Mouse (Mus musculus) neural tube, embryonic 12.5 days (tissue): ENCODE results near the gene Fam25c. TPM values are rescaled to one million over a fixed set of nuclear protein-coding genes. Genes with fewer than 3 reads are reported as not detected.

Source experiments
- ATAC-seq: fragments of 200-750 bp; cut with Nextera tagmentation; 2 replicates; pipeline ENCODE4 v1.8.0; 2017; ENCODE audit warnings: low read depth, mild to moderate bottlenecking, moderate TSS enrichment, moderate library complexity; ENCODE audit not compliant: low FRiP score
- H3K27ac ChIP-seq: fragments of 300-500 bp; sonication (generic); 2 replicates; pipeline ENCODE4 v1.5.1; 2016
- H3K27me3 ChIP-seq: fragments of 300-500 bp; sonication (generic); replicated peaks from 2 replicates; pipeline ENCODE4 v1.6.1; 2016; ENCODE audit warnings: mild to moderate bottlenecking
- H3K36me3 ChIP-seq: fragments of 300-500 bp; sonication (generic); 2 replicates; pipeline ENCODE4 v1.6.1; 2016; ENCODE audit warnings: mild to moderate bottlenecking
- H3K4me1 ChIP-seq: fragments of 300-500 bp; sonication (generic); 2 replicates; pipeline ENCODE4 v1.6.1; 2016
- H3K4me2 ChIP-seq: fragments of 300-500 bp; sonication (generic); replicated peaks from 2 replicates; pipeline ENCODE4 v1.6.1; 2016; ENCODE audit warnings: mild to moderate bottlenecking
- H3K4me3 ChIP-seq: fragments of 300-500 bp; sonication (generic); 2 replicates; pipeline ENCODE4 v1.5.1; 2016
- H3K9ac ChIP-seq: fragments of 300-500 bp; sonication (generic); 2 replicates; pipeline ENCODE4 v1.6.1; 2016; ENCODE audit warnings: mild to moderate bottlenecking
- H3K9me3 ChIP-seq: fragments of 300-500 bp; sonication (generic); 2 replicates; pipeline ENCODE4 v1.6.1; 2016; ENCODE audit warnings: mild to moderate bottlenecking
- WGBS: fragments of 180-500 bp; shearing (Covaris S2); methylation state at CpG from one replicate; pipeline ENCODE4 v1.1.7; 2016; 5-methylcytosine and 5-hydroxymethylcytosine counted together
- polyA plus RNA-seq: library from polyadenylated mRNA; unstranded; fragments of >200 nt; fragmentation: Nextera tagmentation; extraction: Ambion mirVana; gene quantifications from 2 replicates; pipeline ENCODE4 v1.2.1, GENCODE M21; 2016

Gene Fam25c
- polyA plus RNA-seq, 1 experiment from 2014 or later, result not detected

- Histone ChIP-seq H3K9me3 (no peaks in the 10 kb centered on the region), H3K36me3 (peaks cover 29% of the 10 kb centered on the region), H3K9ac (no peak overlapping the region), H3K4me2 (no peak overlapping the region), H3K4me3 (no peak overlapping the region), H3K4me1 (no peaks in the 10 kb centered on the region), H3K27ac (no peak overlapping the region), H3K27me3 (no peaks in the 10 kb centered on the region)
- 54% methylated on average over 12 of the region's 12 CpGs for WGBS
- ATAC-seq, result 0 out of 2 replicates have a peak, but pooled peaks have one; percentile 33
Observed at GRCm38 (mm10) chr14:34345771-34346566, 9.3 kb downstream of the Fam25c start.

- Histone ChIP-seq H3K9me3 (no peaks in the 10 kb centered on the region), H3K9ac (no peak overlapping the region), H3K36me3 (peaks cover 42% of the 10 kb centered on the region), H3K27me3 (no peaks in the 10 kb centered on the region), H3K27ac (no peak overlapping the region), H3K4me2 (no peak overlapping the region), H3K4me3 (no peak overlapping the region), H3K4me1 (no peaks in the 10 kb centered on the region)
- 84% methylated on average over 5 of the region's 5 CpGs for WGBS
- no peak for ATAC-seq
Observed at GRCm38 (mm10) chr14:34344361-34344760, 10.9 kb downstream of the Fam25c start.

GRCm38 (mm10) chr14:34343078-34343477 is 12.2 kb downstream of the Fam25c start:
- H3K27me3 ChIP-seq, result no peaks in the 10 kb centered on the region
- H3K4me2 ChIP-seq, result no peak overlapping the region
- H3K9ac ChIP-seq, result no peak overlapping the region
- H3K4me3 ChIP-seq, result no peak overlapping the region
- no peak for ATAC-seq
- WGBS, result 95% methylated on average over 4 of the region's 4 CpGs
- H3K4me1 ChIP-seq, result no peaks in the 10 kb centered on the region
- H3K27ac ChIP-seq, result no peak overlapping the region
- no peaks in the 10 kb centered on the region for H3K9me3 ChIP-seq
- H3K36me3 ChIP-seq, result peaks cover 50% of the 10 kb centered on the region

- Histone ChIP-seq H3K36me3 (peaks cover 60% of the 10 kb centered on the region), H3K4me1 (no peaks in the 10 kb centered on the region), H3K27me3 (no peaks in the 10 kb centered on the region), H3K27ac (no peak overlapping the region), H3K4me2 (no peak overlapping the region), H3K4me3 (no peak overlapping the region), H3K9me3 (no peaks in the 10 kb centered on the region), H3K9ac (no peak overlapping the region)
- 90% methylated on average over 4 of the region's 4 CpGs for WGBS
- no peak for ATAC-seq
Observed at GRCm38 (mm10) chr14:34341993-34342392, 13.2 kb downstream of the Fam25c start.

GRCm38 (mm10) chr14:34339446-34339845 is 15.8 kb downstream of the Fam25c start:
- no peak for ATAC-seq

GRCm38 (mm10) chr14:34332476-34332875 is 22.8 kb downstream of the Fam25c start:
- no peak for ATAC-seq
- H3K4me2 ChIP-seq, result no peak overlapping the region
- peaks cover 81% of the 10 kb centered on the region for H3K36me3 ChIP-seq
- H3K27ac ChIP-seq, result no peak overlapping the region
- H3K9ac ChIP-seq, result no peak overlapping the region
- no peaks in the 10 kb centered on the region for H3K4me1 ChIP-seq
- no peaks in the 10 kb centered on the region for H3K9me3 ChIP-seq
- WGBS, result 88% methylated on average over 5 of the region's 5 CpGs
- H3K4me3 ChIP-seq, result no peak overlapping the region
- H3K27me3 ChIP-seq, result no peaks in the 10 kb centered on the region

More at GRCm38 (mm10) chr14:34339446-34339845, 15.8 kb downstream of the Fam25c start:
- H3K4me2 ChIP-seq, result no peak overlapping the region
- H3K9me3 ChIP-seq, result no peaks in the 10 kb centered on the region
- no peak overlapping the region for H3K4me3 ChIP-seq
- 63% methylated on average over 1 of the region's 1 CpGs for WGBS
- H3K27me3 ChIP-seq, result no peaks in the 10 kb centered on the region
- H3K27ac ChIP-seq, result no peak overlapping the region
- H3K9ac ChIP-seq, result no peak overlapping the region
- peaks cover 83% of the 10 kb centered on the region for H3K36me3 ChIP-seq
- no peaks in the 10 kb centered on the region for H3K4me1 ChIP-seq

GRCm38 (mm10) chr14:34331886-34332285 is 23.3 kb downstream of the Fam25c start:
- Histone ChIP-seq H3K4me1 (no peaks in the 10 kb centered on the region), H3K27ac (no peak overlapping the region), H3K4me2 (no peak overlapping the region), H3K4me3 (no peak overlapping the region), H3K27me3 (no peaks in the 10 kb centered on the region), H3K9me3 (no peaks in the 10 kb centered on the region), H3K9ac (no peak overlapping the region), H3K36me3 (peaks cover 76% of the 10 kb centered on the region)
- WGBS, result 83% methylated on average over 3 of the region's 3 CpGs
- no peak for ATAC-seq

GRCm38 (mm10) chr14:34330657-34331158 is 24.5 kb downstream of the Fam25c start:
- Histone ChIP-seq H3K4me3 (no peak overlapping the region), H3K4me2 (no peak overlapping the region), H3K9me3 (no peaks in the 10 kb centered on the region), H3K27ac (no peak overlapping the region), H3K36me3 (peaks cover 72% of the 10 kb centered on the region), H3K9ac (no peak overlapping the region), H3K27me3 (no peaks in the 10 kb centered on the region), H3K4me1 (no peaks in the 10 kb centered on the region)
- no peak for ATAC-seq
- WGBS, result 86% methylated on average over 9 of the region's 9 CpGs

GRCm38 (mm10) chr14:34327618-34328017 is 27.6 kb downstream of the Fam25c start:
- Histone ChIP-seq H3K4me2 (no peak overlapping the region), H3K9me3 (no peaks in the 10 kb centered on the region), H3K9ac (no peak overlapping the region), H3K27me3 (no peaks in the 10 kb centered on the region), H3K27ac (no peak overlapping the region), H3K4me1 (no peaks in the 10 kb centered on the region), H3K4me3 (no peak overlapping the region), H3K36me3 (peaks cover 66% of the 10 kb centered on the region)
- ATAC-seq, result no peak
- WGBS, result 87% methylated on average over 1 of the region's 1 CpGs

- no peaks in the 10 kb centered on the region for H3K4me1 ChIP-seq
- 91% methylated on average over 3 of the region's 3 CpGs for WGBS
- H3K27ac ChIP-seq, result no peak overlapping the region
- no peak overlapping the region for H3K4me2 ChIP-seq
- H3K9me3 ChIP-seq, result no peaks in the 10 kb centered on the region
- H3K27me3 ChIP-seq, result no peaks in the 10 kb centered on the region
- H3K36me3 ChIP-seq, result peaks cover 61% of the 10 kb centered on the region
- no peak for ATAC-seq
- H3K9ac ChIP-seq, result no peak overlapping the region
- no peak overlapping the region for H3K4me3 ChIP-seq
Observed at GRCm38 (mm10) chr14:34326606-34327005, 28.6 kb downstream of the Fam25c start.

GRCm38 (mm10) chr14:34323576-34324085 is 31.6 kb downstream of the Fam25c start:
- WGBS, result 95% methylated on average over 5 of the region's 5 CpGs
- H3K27me3 ChIP-seq, result no peaks in the 10 kb centered on the region
- H3K36me3 ChIP-seq, result peaks cover 51% of the 10 kb centered on the region
- H3K4me1 ChIP-seq, result no peaks in the 10 kb centered on the region
- H3K4me2 ChIP-seq, result no peak overlapping the region
- no peak for ATAC-seq
- no peak overlapping the region for H3K4me3 ChIP-seq
- no peak overlapping the region for H3K27ac ChIP-seq
- H3K9me3 ChIP-seq, result no peaks in the 10 kb centered on the region
- no peak overlapping the region for H3K9ac ChIP-seq

- H3K4me1 ChIP-seq, result peaks cover 2% of the 10 kb centered on the region
- no peak overlapping the region for H3K27ac ChIP-seq
- no peak overlapping the region for H3K9ac ChIP-seq
- no peaks in the 10 kb centered on the region for H3K9me3 ChIP-seq
- peaks cover 17% of the 10 kb centered on the region for H3K36me3 ChIP-seq
- H3K4me2 ChIP-seq, result no peak overlapping the region
- H3K4me3 ChIP-seq, result no peak overlapping the region
- no peak for ATAC-seq
- no peaks in the 10 kb centered on the region for H3K27me3 ChIP-seq
Observed at GRCm38 (mm10) chr14:34318113-34318512, 37.1 kb downstream of the Fam25c start.

GRCm38 (mm10) chr14:34317431-34317830 is 37.8 kb downstream of the Fam25c start:
- no peak overlapping the region for H3K4me2 ChIP-seq
- H3K36me3 ChIP-seq, result peaks cover 17% of the 10 kb centered on the region
- no peak for ATAC-seq
- H3K9ac ChIP-seq, result no peak overlapping the region
- no peaks in the 10 kb centered on the region for H3K27me3 ChIP-seq
- no peak overlapping the region for H3K27ac ChIP-seq
- 93% methylated on average over 3 of the region's 3 CpGs for WGBS
- peaks cover 9% of the 10 kb centered on the region for H3K4me1 ChIP-seq
- no peaks in the 10 kb centered on the region for H3K9me3 ChIP-seq
- H3K4me3 ChIP-seq, result no peak overlapping the region
